Mouse (Mus musculus): ENCODE results near the gene Mrpl24.

DNA sequence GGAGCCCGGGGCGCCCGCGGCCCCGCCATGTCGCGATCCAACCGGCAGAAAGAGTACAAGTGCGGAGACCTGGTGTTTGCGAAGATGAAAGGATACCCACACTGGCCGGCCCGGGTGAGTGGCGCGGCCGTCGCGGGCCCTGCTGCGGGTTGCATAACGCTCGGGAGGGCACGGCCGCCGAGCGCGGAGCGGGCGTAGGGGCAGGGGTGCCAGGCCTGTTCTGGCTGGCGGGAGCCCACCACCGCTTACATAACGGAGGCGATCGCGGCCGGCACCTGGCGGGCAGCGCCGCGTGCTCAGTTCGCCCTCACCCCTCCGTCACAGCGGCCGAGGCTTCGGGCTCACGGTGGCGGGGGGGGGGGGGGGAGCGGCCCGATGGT is 12.7 kb upstream of the Mrpl24 start:
- no peak for TF ChIP-seq EP300 (IDR thresholded peaks at IDR 0.05)
- no peak for TF ChIP-seq CTCF (IDR thresholded peaks at IDR 0.05)

All from lung, postnatal 0 days (tissue).